Mouse (Mus musculus): Measurements from ENCODE around the gene Tmem104.
A peak's percentile ranks its signal among the peaks of the same experiment; 100 is the strongest.

Tmem104 gene

GRCm38 (mm10) chr11:115187224-115187639 lies at the start of gene Tmem104:
Gene Tmem104, plus strand, starts transcription at chr11:115187487.
- peak; percentile 95 for DNase-seq (ENCODE audit: low spot score)

- DNase-seq (ENCODE audit: low spot score): no peak
Measured at GRCm38 (mm10) chr11:115138597-115139262, 48.6 kb upstream of the Tmem104 start.

GRCm38 (mm10) chr11:115141970-115142369 lies 45.3 kb upstream of the Tmem104 start:
- no peak for DNase-seq (ENCODE audit: low spot score)

- DNase-seq (ENCODE audit: low spot score): no peak
Measured at GRCm38 (mm10) chr11:115147813-115148212, 39.5 kb upstream of the Tmem104 start.

GRCm38 (mm10) chr11:115150741-115151254 lies 36.5 kb upstream of the Tmem104 start:
- no peak for DNase-seq (ENCODE audit: low spot score)

- DNase-seq (ENCODE audit: low spot score): no peak
Measured at GRCm38 (mm10) chr11:115151755-115152429, 35.4 kb upstream of the Tmem104 start.

GRCm38 (mm10) chr11:115153088-115153487 lies 34.2 kb upstream of the Tmem104 start:
- DNase-seq (ENCODE audit: low spot score): no peak

- DNase-seq (ENCODE audit: low spot score): no peak
Measured at GRCm38 (mm10) chr11:115153699-115154292, 33.5 kb upstream of the Tmem104 start.

- DNase-seq (ENCODE audit: low spot score): no peak
Measured at GRCm38 (mm10) chr11:115155053-115155634, 32.1 kb upstream of the Tmem104 start.

- DNase-seq (ENCODE audit: low spot score): no peak
Measured at GRCm38 (mm10) chr11:115157933-115158719, 29.2 kb upstream of the Tmem104 start.

- DNase-seq (ENCODE audit: low spot score): peak; percentile 57
Measured at GRCm38 (mm10) chr11:115160016-115160797, 27.1 kb upstream of the Tmem104 start.

- DNase-seq (ENCODE audit: low spot score): no peak
Measured at GRCm38 (mm10) chr11:115160883-115161577, 26.3 kb upstream of the Tmem104 start.

- no peak for DNase-seq (ENCODE audit: low spot score)
Measured at GRCm38 (mm10) chr11:115161578-115162204, 25.6 kb upstream of the Tmem104 start.

GRCm38 (mm10) chr11:115162205-115162601 lies 25.1 kb upstream of the Tmem104 start:
- no peak for DNase-seq (ENCODE audit: low spot score)

GRCm38 (mm10) chr11:115162832-115163480 lies 24.3 kb upstream of the Tmem104 start, which contains the start of gene Slc9a3r1:
Gene Slc9a3r1, plus strand, starts transcription at chr11:115163341.
- peak; percentile 91 for DNase-seq (ENCODE audit: low spot score)

GRCm38 (mm10) chr11:115163568-115164150 lies 23.6 kb upstream of the Tmem104 start:
- DNase-seq (ENCODE audit: low spot score): no peak

- DNase-seq (ENCODE audit: low spot score): no peak
Measured at GRCm38 (mm10) chr11:115164341-115164975, 22.8 kb upstream of the Tmem104 start.

- no peak for DNase-seq (ENCODE audit: low spot score)
Measured at GRCm38 (mm10) chr11:115164976-115165374, 22.3 kb upstream of the Tmem104 start.
